In the genomic region with DNA sequence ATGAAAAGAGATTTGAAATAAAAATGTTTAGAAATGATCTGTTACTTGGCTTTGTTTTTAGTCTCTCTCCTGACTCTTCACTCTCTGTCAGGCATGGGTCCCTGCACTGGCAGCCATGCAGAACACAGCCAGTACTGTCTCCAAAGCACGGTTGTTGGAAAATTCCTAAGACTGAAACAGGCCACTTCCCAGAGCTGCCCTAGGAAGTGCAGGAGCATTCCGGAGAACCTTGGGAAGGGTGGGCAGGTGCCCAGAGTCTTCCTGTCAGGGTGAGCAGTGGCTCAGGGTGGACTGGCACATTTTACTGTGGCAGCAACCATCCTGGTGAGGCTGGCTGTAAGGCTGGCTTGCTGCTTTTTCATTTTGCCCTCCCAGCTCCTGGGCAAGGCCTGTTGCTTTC, we compare ENCODE assay signal across 21 mouse cellular contexts. TPM values are rescaled to one million over a fixed set of nuclear protein-coding genes. Genes with fewer than 3 reads are reported as not detected.
DNase-seq lines count a peak whose midpoint lies in the region; ATAC-seq lines count a peak whose summit lies in the region.
"Had no signal": no experiment of that assay in that cellular context is flagged by ENCODE, and none has a peak within 500 bp of the region (broad histone marks: within the 10 kb centered on the region; RNA-seq: fewer than 3 reads in every experiment).

No protein-coding gene starts in this region.

- no peak overlapping the region for H3K4me2 ChIP-seq in embryonic facial prominence, embryonic 13.5 days
- H3K4me2 ChIP-seq in kidney, embryonic 16.5 days (replicated peaks; ENCODE audit: low read depth, low read length), result no peak overlapping the region
- H3K4me2 ChIP-seq in kidney, embryonic 15.5 days, result no peak overlapping the region
- H3K4me2 ChIP-seq: heart, embryonic 12.5 days; hindbrain, embryonic 15.5 days had no signal

- no peak overlapping the region for H3K9ac ChIP-seq in embryonic facial prominence, embryonic 13.5 days
- no peak overlapping the region for H3K9ac ChIP-seq in kidney, embryonic 16.5 days (replicated peaks; ENCODE audit: low read length)
- H3K9ac ChIP-seq in kidney, embryonic 15.5 days, result no peak overlapping the region
- H3K9ac ChIP-seq: heart, embryonic 12.5 days; hindbrain, embryonic 15.5 days had no signal

- H3K9me3 ChIP-seq in embryonic facial prominence, embryonic 13.5 days, result no peaks in the 10 kb centered on the region
- H3K9me3 ChIP-seq in embryonic facial prominence, embryonic 10.5 days, result no peaks in the 10 kb centered on the region
- no peaks in the 10 kb centered on the region for H3K9me3 ChIP-seq in kidney, embryonic 16.5 days (ENCODE audit: low read length)
- no peaks in the 10 kb centered on the region for H3K9me3 ChIP-seq in kidney, embryonic 15.5 days (replicated peaks)
- H3K9me3 ChIP-seq: G1E; heart, embryonic 12.5 days; hindbrain, embryonic 15.5 days had no signal

- no peak overlapping the region for H3K4me3 ChIP-seq in embryonic facial prominence, embryonic 13.5 days
- no peak overlapping the region for H3K4me3 ChIP-seq in embryonic facial prominence, embryonic 10.5 days
- no peak overlapping the region for H3K4me3 ChIP-seq in kidney, embryonic 16.5 days (ENCODE audit: low read length)
- no peak overlapping the region for H3K4me3 ChIP-seq in kidney, embryonic 15.5 days (replicated peaks)
- H3K4me3 ChIP-seq: heart, adult 2 months; heart, embryonic 12.5 days; hindbrain, embryonic 15.5 days had no signal

- H3K36me3 ChIP-seq in embryonic facial prominence, embryonic 13.5 days, result peaks cover 39% of the 10 kb centered on the region
- H3K36me3 ChIP-seq in embryonic facial prominence, embryonic 10.5 days (replicated peaks), result peaks cover 49% of the 10 kb centered on the region
- no peaks in the 10 kb centered on the region for H3K36me3 ChIP-seq in kidney, embryonic 16.5 days (ENCODE audit: insufficient read depth, low read length)
- peaks cover 31% of the 10 kb centered on the region for H3K36me3 ChIP-seq in kidney, embryonic 15.5 days

- no peak for DNase-seq in embryonic facial prominence, embryonic 10.5 days (ENCODE audit: low spot score)
- DNase-seq in kidney, adult 18-20 months, result peak; percentile 26
- DNase-seq in kidney, postnatal 25 days, result peak; percentile 30 to 64
- DNase-seq in urinary bladder, adult 2 months (ENCODE audit: low spot score), result no peak
- DNase-seq in frontal cortex, postnatal 14 days (ENCODE audit: low spot score in 2 of 2), result no peak
- DNase-seq: adrenal gland, adult 8-10 months; adrenal gland, postnatal 36 days; B cell, adult 2 months; cerebellum, adult 2 months; cerebellum, postnatal 10 days; gastrocnemius, postnatal 36 days; heart, adult 2 months had no signal

- WGBS in embryonic facial prominence, embryonic 13.5 days, result 81% methylated on average over 2 of the region's 2 CpGs
- WGBS in embryonic facial prominence, embryonic 10.5 days, result 78% methylated on average over 2 of the region's 2 CpGs
- WGBS in kidney, embryonic 16.5 days, result 52% methylated on average over 2 of the region's 2 CpGs
- 44% methylated on average over 2 of the region's 2 CpGs for WGBS in kidney, embryonic 15.5 days

- no peaks in the 10 kb centered on the region; the same call in 1 of the 2 replicates for H3K27me3 ChIP-seq in embryonic facial prominence, embryonic 13.5 days
- peaks cover 26% of the 10 kb centered on the region for H3K27me3 ChIP-seq in embryonic facial prominence, embryonic 10.5 days (replicated peaks; ENCODE audit: low read depth, poor library complexity, severe bottlenecking)
- H3K27me3 ChIP-seq in kidney, embryonic 16.5 days (ENCODE audit: insufficient read depth, low read length), result peaks cover 3% of the 10 kb centered on the region; the same call in 1 of the 2 replicates
- 0 out of 2 replicates have a peak, but pooled peaks cover 6% of the 10 kb centered on the region for H3K27me3 ChIP-seq in kidney, embryonic 15.5 days
- H3K27me3 ChIP-seq: hindbrain, embryonic 15.5 days had no signal

- H3K27ac ChIP-seq in embryonic facial prominence, embryonic 13.5 days, result 0 out of 2 replicates have a peak overlapping the region, but pooled peaks have one; percentile 12
- H3K27ac ChIP-seq in embryonic facial prominence, embryonic 10.5 days (replicated peaks), result no peak overlapping the region
- H3K27ac ChIP-seq in kidney, embryonic 16.5 days (ENCODE audit: low read length), result no peak overlapping the region
- H3K27ac ChIP-seq in kidney, embryonic 15.5 days, result 0 out of 2 replicates have a peak overlapping the region, but pooled peaks have one; percentile 18
- H3K27ac ChIP-seq: heart, adult 2 months; hindbrain, embryonic 15.5 days had no signal

- no peak for ATAC-seq in embryonic facial prominence, embryonic 13.5 days (ENCODE audit: insufficient number of reproducible peaks, insufficient read depth, low FRiP score, low TSS enrichment, low read depth)
- ATAC-seq in kidney, embryonic 16.5 days (ENCODE audit: low FRiP score, low TSS enrichment), result no peak
- no peak for ATAC-seq in kidney, embryonic 15.5 days (replicated peaks; ENCODE audit: low FRiP score)
- ATAC-seq: CD4-positive, CD25-positive, alpha-beta regulatory T cell, adult 4 months; forebrain, embryonic 16.5 days had no signal

- peaks cover 8% of the 10 kb centered on the region for H3K4me1 ChIP-seq in embryonic facial prominence, embryonic 13.5 days
- peaks cover 25% of the 10 kb centered on the region for H3K4me1 ChIP-seq in embryonic facial prominence, embryonic 10.5 days
- H3K4me1 ChIP-seq in kidney, embryonic 16.5 days (ENCODE audit: insufficient read depth, low read length), result peaks cover 18% of the 10 kb centered on the region
- H3K4me1 ChIP-seq in kidney, embryonic 15.5 days, result peaks cover 31% of the 10 kb centered on the region

RNA-seq across cellular contexts. Expression of a gene that starts 16.8 kb away (rescaled TPM):
- polyA plus RNA-seq in embryonic facial prominence, embryonic 13.5 days (2015; fragmentation: Nextera tagmentation; extraction: Ambion mirVana), result 7.7 and 8.4 TPM in 2 replicates
- 2.4 TPM in 2 replicates for polyA plus RNA-seq in embryonic facial prominence, embryonic 10.5 days (2016; fragmentation: Nextera tagmentation; extraction: Ambion mirVana)
- 6.0 and 6.2 TPM in 2 replicates for polyA plus RNA-seq in kidney, embryonic 16.5 days (2015; fragmentation: Nextera tagmentation; extraction: Ambion mirVana)
- polyA plus RNA-seq in kidney, embryonic 15.5 days (2015; fragmentation: Nextera tagmentation; extraction: Ambion mirVana), result 4.6 and 5.9 TPM in 2 replicates
- 26.0 and 33.0 TPM in 2 replicates for polyA plus RNA-seq in urinary bladder, adult 2 months (2012; rRNA removed)
- polyA plus RNA-seq: CD4-positive, CD25-positive, alpha-beta regulatory T cell, adult 4 months had no signal

RNA-seq across cellular contexts. Expression of a gene that starts 36.2 kb away (rescaled TPM):
- 4.7 and 5.3 TPM in 2 replicates for polyA plus RNA-seq in embryonic facial prominence, embryonic 13.5 days (2015; fragmentation: Nextera tagmentation; extraction: Ambion mirVana)
- polyA plus RNA-seq in embryonic facial prominence, embryonic 10.5 days (2016; fragmentation: Nextera tagmentation; extraction: Ambion mirVana), result 3.3 TPM in 2 replicates
- 3.4 and 3.5 TPM in 2 replicates for polyA plus RNA-seq in kidney, embryonic 16.5 days (2015; fragmentation: Nextera tagmentation; extraction: Ambion mirVana)
- 3.8 and 3.9 TPM in 2 replicates for polyA plus RNA-seq in kidney, embryonic 15.5 days (2015; fragmentation: Nextera tagmentation; extraction: Ambion mirVana)
- 9.1 and 9.7 TPM in 2 replicates for polyA plus RNA-seq in urinary bladder, adult 2 months (2012; rRNA removed)

RNA-seq across cellular contexts. Expression of a gene that starts 46.6 kb away (rescaled TPM):
- polyA plus RNA-seq in embryonic facial prominence, embryonic 13.5 days (2015; fragmentation: Nextera tagmentation; extraction: Ambion mirVana), result 0.15 and 0.21 TPM in 2 replicates
- polyA plus RNA-seq in embryonic facial prominence, embryonic 10.5 days (2016; fragmentation: Nextera tagmentation; extraction: Ambion mirVana), result 0.05 and 0.07 TPM in 2 replicates
- 0.21 and 0.24 TPM in 2 replicates for polyA plus RNA-seq in kidney, embryonic 16.5 days (2015; fragmentation: Nextera tagmentation; extraction: Ambion mirVana)
- polyA plus RNA-seq in kidney, embryonic 15.5 days (2015; fragmentation: Nextera tagmentation; extraction: Ambion mirVana), result 0.10 and 0.53 TPM in 2 replicates
- 0.11 and 0.25 TPM in 2 replicates for polyA plus RNA-seq in urinary bladder, adult 2 months (2012; rRNA removed)
- polyA plus RNA-seq: heart, adult 2 months; hindbrain, embryonic 11.5 days had no signal

Comparison
In these comparisons a context has a peak if more than half of its experiments do, and no peak if none do; other contexts are left out.
1. H3K27ac ChIP-seq: peak in embryonic facial prominence, embryonic 13.5 days (single experiment) and kidney, embryonic 15.5 days (single experiment); none in embryonic facial prominence, embryonic 10.5 days (single experiment) and kidney, embryonic 16.5 days (single experiment).
2. DNase-seq: peak in kidney, adult 18-20 months (single experiment) and kidney, postnatal 25 days (2 of 2); none in embryonic facial prominence, embryonic 10.5 days (single experiment), urinary bladder, adult 2 months (single experiment) and frontal cortex, postnatal 14 days (0 of 2).